Mouse (Mus musculus) gastrocnemius, postnatal 4 days (tissue): ENCODE data around the gene Slc2a2. TPM values are rescaled to one million over a fixed set of nuclear protein-coding genes. Genes with fewer than 3 reads are reported as not detected.
A peak's percentile ranks its signal among the peaks of the same experiment; 100 is the strongest.
"Not testable (repeated sequence)": the region's sequence is repeated elsewhere in the genome, so short reads cannot be mapped to it uniquely, and the experiment has no call there.

ENCODE experiments used
- DNase-seq, 2 experiments: peaks; one replicate each; pipeline ENCODE4 v3.0.0; 2021 to 2022; ENCODE audit warnings: low spot score in 2 of 2, mixed read lengths in 2 of 2
- total RNA-seq, 2 experiments: library from RNA; stranded (reverse); gene quantifications; 2 replicates each; pipeline ENCODE4 v1.2.3; 2021

Gene Slc2a2
- total RNA-seq, 2 experiments from 2014 or later = 0.36 TPM; not detected in 1

GRCm38 (mm10) chr3:28726356-28726755, 28.7 kb downstream of the Slc2a2 start:
- no peak for DNase-seq

- no peak for DNase-seq
Measured at GRCm38 (mm10) chr3:28734712-28735111, 37.0 kb downstream of the Slc2a2 start.

DNA sequence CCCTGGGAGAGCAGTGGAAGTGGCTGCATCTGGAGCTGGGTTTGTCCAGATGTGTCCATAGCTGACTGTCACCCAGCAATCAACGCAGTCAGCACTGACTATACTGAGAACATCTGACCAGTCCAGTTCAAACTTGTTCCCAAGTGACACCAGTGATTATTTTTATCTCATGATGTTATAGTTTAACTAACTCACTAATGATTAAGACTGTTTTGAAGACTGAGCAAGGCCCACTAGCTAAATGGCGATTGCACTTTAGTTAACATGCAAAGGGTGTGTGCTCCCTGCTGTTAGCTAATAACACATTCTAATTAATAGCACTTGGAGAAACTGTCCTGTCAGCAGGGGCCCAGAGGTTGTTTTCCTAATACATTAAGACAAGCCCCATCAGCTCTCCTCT, 39.3 kb downstream of the Slc2a2 start:
- no peak for DNase-seq

DNA sequence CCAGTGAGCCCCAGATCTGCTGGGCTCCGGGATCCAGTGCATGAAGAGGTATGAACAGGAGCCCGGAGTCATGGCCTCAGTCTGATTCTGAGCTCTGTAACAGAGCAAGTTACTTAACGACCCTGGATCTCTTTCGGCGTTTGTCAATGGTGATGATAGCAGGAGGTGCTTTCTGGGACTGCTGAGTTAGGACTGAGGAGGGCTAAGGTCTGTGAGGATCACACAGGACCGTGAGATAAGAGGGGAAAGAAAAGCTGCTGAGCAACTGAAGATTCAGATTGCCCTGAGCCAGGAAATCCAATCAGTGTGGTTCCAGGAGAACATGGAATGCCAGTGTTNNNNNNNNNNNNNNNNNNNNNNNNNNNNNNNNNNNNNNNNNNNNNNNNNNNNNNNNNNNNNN, 42.6 kb downstream of the Slc2a2 start:
- DNase-seq = no peak

DNA sequence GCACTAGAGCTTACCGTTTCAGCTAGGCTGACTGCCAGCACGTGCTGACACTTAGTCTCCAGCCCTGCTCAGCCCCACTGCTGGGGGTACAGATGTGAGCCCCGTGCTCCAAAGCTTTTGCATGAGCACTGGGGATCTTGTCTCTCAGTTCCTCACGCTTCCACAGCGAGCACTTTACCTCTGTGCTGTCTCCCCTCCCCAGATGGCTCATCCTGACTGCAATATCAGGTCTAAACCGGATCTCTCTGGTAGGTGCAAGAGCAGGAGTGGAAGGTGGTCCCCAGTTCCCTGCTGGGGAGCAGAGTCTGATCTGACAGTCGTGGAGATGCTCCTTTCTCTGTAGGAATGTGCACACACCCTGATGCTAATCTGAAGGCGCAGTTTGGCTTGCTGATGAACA, 45.5 kb downstream of the Slc2a2 start:
- no peak for DNase-seq

DNA sequence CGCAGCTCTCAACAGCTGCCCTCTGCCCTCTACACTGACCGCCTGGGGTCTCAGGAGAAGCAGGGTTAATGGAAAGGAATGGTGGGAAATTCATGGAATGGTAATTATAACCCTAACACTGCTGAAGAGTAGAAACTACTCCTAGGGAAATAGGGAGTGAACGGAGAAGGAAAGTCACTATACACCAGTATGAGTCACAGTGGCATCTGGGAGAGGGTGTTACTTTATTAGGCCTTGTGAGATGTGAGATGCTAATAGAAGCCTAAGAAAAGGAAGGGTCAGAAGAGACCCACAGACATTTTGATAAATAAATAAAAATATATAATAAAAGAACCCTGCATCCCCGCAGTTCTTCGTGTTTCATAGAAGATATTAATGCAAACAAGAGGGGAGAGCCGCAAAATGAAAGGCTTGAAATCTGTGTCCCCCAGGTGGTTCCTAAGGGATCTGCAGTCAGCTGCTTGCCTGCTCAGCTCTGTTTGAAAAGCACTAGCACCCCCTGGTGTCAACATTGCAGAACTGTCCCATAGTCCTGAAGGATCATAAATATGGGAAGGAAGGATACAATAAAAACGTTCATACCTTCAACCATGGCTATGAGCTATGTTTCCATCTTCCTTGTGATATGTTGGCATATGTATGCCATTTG, 48.3 kb downstream of the Slc2a2 start:
- peak; percentile 55 to 68 for DNase-seq

DNA sequence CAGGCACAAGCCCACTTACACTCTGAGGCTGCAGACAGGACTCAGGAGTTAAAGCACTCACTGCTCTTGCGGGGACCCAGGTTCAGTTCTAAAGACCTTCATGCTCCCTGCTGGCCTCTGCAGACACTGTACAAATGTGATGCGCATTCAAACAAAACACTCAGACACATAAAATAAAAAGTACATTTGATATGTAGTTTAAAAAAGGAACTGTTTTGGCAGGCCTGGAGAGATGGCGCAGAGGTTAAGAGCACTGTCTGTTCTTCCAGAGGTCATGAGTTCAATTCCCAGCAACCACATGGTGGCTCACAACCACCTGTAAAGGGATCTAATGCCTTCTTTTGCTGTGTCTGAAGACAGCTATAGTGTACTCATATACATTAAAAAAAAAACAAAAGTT, 50.4 kb downstream of the Slc2a2 start:
- DNase-seq = no peak

GRCm38 (mm10) chr3:28748956-28749355, 51.3 kb downstream of the Slc2a2 start:
- no peak for DNase-seq

DNA sequence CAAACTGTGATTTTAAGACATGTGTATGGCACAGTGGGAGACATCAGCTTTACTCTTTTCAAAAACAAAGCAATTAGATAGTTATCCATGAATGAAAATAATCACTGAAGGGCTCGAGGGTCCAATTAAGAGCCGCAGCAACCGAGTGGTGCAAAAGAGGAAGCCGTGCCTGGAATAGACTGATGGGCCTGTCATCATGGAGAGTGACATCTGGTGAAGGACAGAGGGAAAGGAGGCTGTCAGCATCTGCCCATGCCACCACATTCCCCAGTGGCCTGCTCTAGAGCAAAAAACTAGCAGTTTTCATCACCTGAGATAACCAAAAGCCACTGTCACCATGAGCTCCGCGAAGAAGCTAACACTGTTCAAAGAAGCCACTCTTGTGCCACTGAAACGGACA, 57.8 kb downstream of the Slc2a2 start:
- no peak for DNase-seq

GRCm38 (mm10) chr3:28761225-28761789, 63.6 kb downstream of the Slc2a2 start:
- DNase-seq = no peak

DNA sequence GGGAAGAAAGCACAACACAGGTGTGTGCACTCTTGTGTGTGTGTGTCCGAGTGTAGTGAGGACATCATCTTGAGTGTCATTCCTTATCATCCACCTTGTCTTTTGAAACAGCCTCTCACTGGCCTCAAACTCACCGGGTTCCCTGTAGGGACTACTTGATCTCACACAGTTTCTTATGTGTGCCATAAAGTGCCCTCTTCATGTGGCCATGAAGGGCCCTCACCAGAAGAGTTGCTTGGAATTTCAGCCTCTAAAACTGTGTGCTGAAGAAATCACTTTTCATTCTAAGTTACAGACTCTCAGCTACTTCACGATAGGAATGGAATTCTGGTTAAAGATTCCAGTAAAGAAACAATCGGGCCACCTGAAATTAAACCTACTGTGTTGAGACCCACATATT, 69.2 kb downstream of the Slc2a2 start:
- no peak for DNase-seq

GRCm38 (mm10) chr3:28768222-28768621, 70.5 kb downstream of the Slc2a2 start:
- DNase-seq = no peak

GRCm38 (mm10) chr3:28772919-28773318, 75.2 kb downstream of the Slc2a2 start:
- DNase-seq = not testable (repeated sequence)

DNA sequence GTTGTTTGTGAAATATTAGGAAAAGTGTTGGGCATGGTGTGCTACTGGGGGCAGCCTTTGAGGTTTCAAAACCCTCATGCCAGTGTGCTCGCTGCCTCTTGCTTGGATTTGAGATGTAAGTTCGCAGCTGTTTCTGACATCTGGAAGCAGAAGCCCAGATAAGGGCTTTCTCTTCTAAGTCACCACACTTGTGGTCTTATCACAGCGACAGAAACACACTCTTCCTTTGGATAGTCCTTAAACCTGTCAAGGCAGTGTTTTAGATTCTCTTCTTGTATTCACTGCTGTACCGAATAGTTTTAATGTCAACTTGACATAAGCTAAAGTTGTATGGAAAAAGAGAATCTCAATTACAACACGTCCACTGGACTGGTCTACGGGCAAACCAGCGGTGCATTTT, 77.7 kb downstream of the Slc2a2 start:
- no peak for DNase-seq

- DNase-seq = no peak
Measured at GRCm38 (mm10) chr3:28775958-28776357, 78.3 kb downstream of the Slc2a2 start.

DNA sequence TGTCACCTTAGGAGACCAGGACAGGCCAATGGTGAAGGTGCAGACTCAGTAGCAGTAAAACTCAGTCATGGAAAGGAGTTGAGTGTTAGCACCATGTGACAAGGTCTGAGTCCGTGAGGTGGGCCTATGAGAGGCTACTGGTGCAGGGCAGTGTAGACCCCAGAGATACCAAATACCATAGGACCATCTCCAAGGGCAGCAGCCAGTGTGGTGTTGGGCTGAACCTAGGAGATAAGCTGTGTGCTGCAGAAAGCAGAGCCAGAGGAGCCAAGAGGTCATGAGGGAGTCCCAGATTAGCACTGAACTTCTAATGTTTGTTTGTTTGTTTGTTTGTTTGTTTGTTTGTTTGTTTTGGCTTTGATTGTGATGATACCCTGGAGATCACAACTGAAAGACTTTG, 78.8 kb downstream of the Slc2a2 start:
- DNase-seq = no peak

DNA sequence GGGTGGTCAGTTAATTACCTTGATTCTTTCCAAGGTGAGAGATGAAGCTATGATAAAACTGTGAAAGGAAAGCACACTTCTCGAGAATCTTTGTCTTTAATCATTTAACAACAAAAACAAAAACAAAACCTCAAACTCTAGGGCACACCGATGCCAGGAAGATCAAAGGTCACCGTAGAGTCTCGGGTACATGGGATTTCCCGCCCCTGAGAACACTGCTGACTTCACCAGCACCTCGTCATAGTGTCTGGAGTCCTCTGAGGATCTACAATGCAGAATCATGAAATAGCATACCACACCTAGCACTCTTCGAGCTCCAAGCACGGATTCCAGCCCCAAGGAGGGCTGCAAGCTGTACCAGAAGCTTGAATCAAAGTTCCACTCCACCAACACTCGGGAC, 82.8 kb downstream of the Slc2a2 start:
- no peak for DNase-seq

Other genes with a start within 250 kb of the Slc2a2 start
- gene Eif5a2, start 83.4 kb downstream of the Slc2a2 start, total RNA-seq = 1 to 10 TPM; 3.3 to 4.1 TPM
- 100 to 1,000 TPM; 201 to 271 TPM for gene Rpl22l1, start 107.5 kb downstream of the Slc2a2 start, total RNA-seq
- gene Gm1527, start 194.7 kb downstream of the Slc2a2 start, total RNA-seq = not detected